Mouse (Mus musculus): Measurements from ENCODE around the gene Ankrd36. TPM values are rescaled to one million over a fixed set of nuclear protein-coding genes. Genes with fewer than 3 reads are reported as not detected.
"Not testable (repeated sequence)": the region's sequence is repeated elsewhere in the genome, so short reads cannot be mapped to it uniquely, and the experiment has no call there.

Gene Ankrd36
- not detected for total RNA-seq (2021)
- long read RNA-seq, experiment 1: 0 reads
- long read RNA-seq, experiment 2: 0 reads

DNA sequence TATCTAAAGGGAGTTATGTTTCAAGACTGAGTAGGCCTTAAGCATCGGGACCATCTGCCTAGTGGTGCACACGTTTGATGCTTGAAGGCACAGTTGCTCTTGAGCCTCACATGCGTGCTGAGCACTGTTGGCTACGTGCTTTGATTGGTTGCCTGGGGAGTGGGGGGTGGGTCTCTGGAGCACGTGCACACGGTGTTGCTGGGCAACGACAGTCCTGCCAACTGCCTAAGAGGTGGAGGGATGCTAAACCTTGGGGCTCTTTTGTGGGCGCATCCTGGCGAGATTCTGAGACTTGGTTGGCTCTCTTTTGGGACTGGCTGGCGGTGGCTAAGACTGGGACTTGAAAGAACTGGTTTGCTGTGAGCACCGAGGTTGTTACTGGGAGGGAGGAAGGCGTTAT is at the start of gene Ankrd36:
TSS of gene Ankrd36 (plus strand) at position 211 of the 400 bp plus-strand sequence.
- no peak for DNase-seq (ENCODE audit: low spot score)

DNA sequence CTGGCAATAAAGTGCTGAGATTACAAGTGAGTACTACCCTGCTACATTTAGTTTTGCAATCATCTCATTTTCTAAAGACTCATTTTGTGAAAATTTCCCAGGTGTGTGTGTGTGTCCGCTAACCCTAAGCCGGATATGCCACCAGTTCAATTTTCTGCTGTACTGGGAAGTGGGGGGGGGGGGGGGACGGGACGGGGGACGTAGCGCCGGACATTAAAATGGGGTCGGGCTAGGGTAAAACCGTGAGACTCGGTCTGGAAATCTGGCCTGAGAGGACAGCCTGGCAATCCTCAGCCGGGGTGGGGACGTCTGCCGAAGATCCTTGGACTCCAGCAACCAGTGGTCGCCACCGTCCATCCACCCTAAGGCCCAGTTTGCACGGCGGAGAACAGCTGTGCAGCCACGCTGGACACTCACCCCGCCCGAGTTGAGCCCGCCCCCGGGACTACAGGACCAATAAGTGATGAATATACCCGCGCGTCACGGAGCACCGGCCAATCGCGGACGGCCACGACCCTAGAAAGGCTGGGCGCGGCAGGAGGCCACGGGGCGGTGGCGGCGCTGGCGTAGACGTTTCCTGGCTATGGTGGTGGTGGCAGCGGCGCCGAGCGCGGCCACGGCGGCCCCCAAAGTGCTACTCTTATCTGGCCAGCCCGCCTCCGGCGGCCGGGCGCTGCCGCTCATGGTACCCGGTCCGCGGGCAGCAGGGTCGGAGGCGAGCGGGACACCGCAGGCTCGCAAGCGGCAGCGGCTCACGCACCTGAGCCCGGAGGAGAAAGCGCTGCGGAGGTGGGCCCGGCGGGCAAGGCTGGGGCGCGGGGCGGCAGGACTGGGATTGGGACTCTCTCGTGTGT is 48.8 kb upstream of the Ankrd36 start, which contains the start of gene Xbp1:
TSS of gene Xbp1 (plus strand) at position 248 of the 854 bp plus-strand sequence.
- peak; percentile 98 for DNase-seq (ENCODE audit: low spot score)

DNA sequence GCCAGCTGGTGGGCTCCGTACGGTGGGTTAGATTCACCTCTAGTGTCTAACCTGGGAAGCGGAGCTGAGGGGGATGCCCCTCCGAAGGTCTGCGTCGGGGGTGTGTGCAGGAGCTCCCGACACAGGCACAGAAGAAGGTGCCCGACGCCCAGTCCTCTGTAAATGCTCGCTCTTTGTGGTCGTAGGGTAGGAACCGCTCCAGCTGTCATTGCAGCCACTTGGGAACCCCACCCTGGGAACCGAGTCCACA is 48.3 kb upstream of the Ankrd36 start:
- DNase-seq (ENCODE audit: low spot score): no peak

DNA sequence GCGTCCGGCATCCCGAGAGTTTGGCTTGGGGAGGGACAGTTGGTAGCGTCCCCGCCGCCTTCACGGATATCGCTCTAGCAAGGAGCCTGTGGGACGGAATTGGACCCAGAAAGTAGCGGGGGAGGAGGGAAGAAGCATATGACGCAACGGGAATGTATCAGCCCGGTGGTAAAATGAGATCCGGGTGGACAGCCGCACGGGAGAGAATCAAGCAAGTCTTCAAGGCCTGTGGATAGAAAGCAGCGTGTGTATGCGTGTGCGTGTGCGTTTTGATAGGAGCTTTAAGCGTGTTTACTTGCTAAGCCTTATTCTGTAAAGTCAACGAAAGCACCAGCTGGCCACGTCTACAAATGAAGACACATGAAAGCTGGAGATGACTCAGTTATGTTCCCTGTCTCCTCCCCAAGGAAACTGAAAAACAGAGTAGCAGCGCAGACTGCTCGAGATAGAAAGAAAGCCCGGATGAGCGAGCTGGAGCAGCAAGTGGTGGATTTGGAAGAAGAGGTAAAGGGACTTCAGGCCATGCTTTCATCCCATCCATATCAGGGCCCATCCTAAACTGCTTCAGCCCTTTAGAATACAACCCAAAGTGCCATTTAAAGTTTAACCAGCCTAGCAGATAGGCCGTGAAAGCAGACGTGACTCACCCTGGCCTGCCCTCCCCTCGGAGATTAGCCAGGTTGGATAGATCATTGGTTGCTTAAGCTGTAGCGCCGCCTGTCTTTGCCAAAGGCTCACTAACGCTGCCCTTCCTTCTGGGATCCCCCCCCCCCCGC is 47.8 kb upstream of the Ankrd36 start:
- peak; percentile 83 for DNase-seq (ENCODE audit: low spot score)

- no peak for DNase-seq (ENCODE audit: low spot score)
Measured at GRCm38 (mm10) chr11:5522798-5523415, 46.6 kb upstream of the Ankrd36 start.

- no peak for DNase-seq (ENCODE audit: low spot score)
Measured at GRCm38 (mm10) chr11:5525418-5525817, 44.1 kb upstream of the Ankrd36 start.

- DNase-seq (ENCODE audit: low spot score): no peak
Measured at GRCm38 (mm10) chr11:5526573-5527439, 42.7 kb upstream of the Ankrd36 start.

DNA sequence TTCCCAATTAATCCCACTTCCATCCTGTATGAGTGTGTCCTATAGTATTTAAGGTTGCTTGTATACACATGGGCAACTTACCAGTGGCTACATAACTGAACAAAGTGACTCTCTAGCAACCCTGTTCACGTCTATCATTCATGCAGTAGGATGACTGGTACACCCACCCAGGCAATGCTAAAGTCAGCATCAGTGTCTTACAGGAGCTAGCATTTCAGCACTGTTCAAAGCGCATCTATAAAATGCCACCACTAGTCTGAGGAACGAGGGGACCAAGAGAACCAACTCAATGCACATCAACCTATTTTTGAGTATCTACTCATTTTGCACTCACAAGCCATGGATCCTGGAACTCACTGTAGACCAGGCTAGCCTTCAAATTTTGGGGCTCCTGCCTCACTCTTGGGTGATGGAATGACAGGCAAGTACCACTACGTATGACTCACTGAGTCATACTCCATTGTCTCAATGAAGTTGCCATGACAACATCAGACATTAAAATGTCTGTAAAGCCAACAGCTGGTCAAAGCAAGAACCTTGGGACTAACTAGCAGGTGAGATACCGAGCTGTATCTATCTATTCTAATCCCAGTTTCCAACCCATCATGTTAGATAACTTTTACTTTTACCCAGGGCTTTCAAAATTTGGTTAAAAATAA is 41.5 kb upstream of the Ankrd36 start:
- no peak for DNase-seq (ENCODE audit: low spot score)

DNA sequence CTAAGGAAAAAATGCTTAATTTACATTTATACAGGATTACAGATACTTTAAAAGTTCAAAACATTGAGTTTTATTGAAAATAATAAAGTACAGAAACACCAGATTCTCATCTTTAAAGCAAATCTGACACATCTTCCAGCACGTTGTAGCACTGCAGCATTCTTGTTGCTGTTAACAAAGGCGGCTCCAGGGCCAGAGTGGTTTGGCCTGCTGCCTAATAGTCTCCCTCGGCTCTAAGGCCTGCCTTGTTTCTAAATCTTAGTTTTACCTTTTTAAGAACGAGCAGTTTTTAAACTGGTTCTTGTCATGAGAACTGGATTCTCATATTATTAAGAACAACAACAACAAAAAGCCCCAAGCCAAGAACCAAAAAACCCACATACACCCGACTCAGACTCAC is 40.6 kb upstream of the Ankrd36 start:
- DNase-seq (ENCODE audit: low spot score): no peak

- no peak for DNase-seq (ENCODE audit: low spot score)
Measured at GRCm38 (mm10) chr11:5530172-5530571, 39.3 kb upstream of the Ankrd36 start.

DNA sequence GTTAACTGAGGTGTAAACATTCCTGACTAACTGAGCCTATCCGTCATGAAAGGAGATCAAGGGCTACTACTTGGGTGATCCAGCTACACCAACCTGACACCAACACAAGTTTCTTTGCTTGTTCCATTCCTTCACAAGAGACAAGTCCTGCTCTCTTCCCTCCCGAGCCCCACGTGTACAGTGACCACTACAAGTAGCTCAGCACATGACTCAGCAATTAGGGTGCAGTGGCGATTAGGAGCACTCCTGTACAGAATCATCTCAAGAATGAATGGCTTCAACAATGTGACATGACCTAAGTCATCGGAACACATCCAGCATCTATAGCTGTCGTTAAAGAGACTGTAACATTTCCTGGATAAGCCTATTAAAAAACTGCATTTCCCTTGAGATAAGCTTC is 38.8 kb upstream of the Ankrd36 start:
- DNase-seq (ENCODE audit: low spot score): no peak

GRCm38 (mm10) chr11:5533108-5533507 is 36.4 kb upstream of the Ankrd36 start:
- DNase-seq (ENCODE audit: low spot score): peak; percentile 31

DNA sequence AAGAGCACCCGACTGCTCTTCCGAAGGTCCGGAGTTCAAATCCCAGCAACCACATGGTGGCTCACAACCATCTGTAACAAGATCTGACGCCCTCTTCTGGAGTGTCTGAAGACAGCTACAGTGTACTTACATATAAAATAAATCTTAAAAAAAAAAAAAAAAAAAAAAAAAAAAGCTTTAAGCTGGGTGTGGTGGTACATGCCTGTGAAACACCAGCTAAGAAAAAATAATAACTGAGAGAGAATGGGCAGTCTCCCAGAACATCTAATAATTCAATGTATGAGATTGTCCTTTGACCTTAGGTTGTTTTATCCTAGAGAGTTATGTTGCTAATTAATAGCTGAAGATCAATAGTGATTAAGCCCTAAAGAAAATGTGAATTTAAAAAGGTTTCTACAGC is 32.0 kb upstream of the Ankrd36 start:
- not testable (repeated sequence) for DNase-seq (ENCODE audit: low spot score)

DNA sequence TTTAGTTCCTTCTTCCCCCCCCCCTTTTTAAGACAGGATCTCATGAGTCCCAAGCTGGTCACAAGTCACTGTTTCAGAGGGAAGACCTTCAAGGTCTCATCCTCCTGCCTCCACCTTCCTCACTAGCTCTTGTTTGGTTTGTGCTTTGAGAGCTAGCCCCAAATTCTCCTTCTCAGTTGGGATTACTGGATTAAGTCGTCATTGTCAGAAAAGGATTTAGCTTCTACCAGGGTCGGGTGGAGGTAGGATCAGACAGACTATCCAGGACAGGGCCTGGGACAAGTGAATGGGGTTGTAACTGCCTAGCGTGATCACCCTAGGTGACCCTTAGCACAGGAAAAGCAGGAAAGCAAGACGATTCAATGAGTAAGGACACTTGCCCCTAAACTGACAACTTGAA is 29.2 kb upstream of the Ankrd36 start:
- no peak for DNase-seq (ENCODE audit: low spot score)

- no peak for DNase-seq (ENCODE audit: low spot score)
Measured at GRCm38 (mm10) chr11:5541230-5541798, 28.2 kb upstream of the Ankrd36 start.

DNA sequence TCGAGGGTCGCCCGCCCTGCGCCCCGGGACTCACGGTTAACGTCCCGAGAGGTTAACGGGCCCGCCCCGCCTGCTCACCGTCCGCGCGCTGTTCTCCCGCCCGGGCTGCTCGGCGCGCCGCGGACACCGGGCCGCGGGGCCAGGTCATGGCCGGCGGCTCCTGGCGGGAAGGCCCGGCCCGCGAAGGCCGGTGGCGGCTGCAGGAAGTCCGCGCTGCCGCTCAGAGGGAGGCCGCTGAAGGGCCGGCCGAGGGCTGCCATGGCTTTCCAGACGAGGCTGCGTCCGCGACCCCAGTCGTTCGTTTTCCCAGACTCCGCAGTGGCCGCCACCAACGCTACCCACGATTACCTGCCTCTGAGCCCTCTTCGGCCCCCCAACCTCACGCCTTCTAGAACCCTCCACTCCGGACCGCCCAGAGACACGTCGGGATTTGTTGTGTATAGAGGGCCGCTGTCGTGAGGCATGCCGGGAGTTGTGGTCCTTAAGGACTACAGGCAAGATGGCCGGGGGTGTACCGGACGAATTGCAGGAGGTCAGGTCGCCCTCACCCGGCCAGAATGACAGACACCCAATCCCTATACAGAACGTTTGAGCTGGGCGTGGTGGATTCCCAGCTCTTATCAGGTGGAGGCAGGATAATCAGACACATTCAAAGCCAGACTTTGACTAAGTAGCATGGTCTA is 27.5 kb upstream of the Ankrd36 start, which contains the start of gene Ccdc117:
TSS of gene Ccdc117 (minus strand) at position 389 of the 683 bp plus-strand sequence.
- DNase-seq (ENCODE audit: low spot score): peak; percentile 94

DNA sequence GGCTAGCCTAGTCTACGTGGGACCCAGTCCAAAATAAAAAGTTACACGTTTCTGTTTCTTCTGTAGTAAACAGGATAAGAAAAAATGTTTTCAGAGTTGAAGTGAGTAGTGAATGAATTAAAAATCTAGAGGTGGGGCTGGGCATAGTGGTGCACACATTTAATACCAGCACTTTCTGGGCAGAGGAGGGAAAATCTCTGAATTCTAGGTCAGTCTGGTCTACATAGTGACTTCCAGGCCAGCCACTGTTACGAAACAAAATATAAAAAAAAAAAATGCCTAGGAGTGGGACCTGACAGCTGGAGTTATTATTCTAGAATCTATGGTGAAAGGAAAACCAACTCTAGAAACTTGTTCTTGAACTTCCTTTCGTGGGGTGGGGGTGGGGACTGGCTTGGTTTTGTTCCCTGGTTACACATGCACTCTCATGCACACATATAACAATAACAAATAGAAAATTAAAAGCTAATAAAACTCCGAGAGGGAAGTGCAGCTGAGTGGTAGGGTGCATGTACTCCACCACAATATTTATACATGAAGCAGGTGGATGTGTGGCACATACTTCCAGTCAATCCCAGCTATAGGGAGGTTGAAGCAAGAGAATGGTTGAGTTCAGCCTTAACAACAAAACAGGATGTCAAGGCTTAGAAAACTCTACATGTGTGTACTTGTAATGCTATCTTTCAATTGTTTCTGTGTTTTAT is 26.9 kb upstream of the Ankrd36 start:
- DNase-seq (ENCODE audit: low spot score): no peak

DNA sequence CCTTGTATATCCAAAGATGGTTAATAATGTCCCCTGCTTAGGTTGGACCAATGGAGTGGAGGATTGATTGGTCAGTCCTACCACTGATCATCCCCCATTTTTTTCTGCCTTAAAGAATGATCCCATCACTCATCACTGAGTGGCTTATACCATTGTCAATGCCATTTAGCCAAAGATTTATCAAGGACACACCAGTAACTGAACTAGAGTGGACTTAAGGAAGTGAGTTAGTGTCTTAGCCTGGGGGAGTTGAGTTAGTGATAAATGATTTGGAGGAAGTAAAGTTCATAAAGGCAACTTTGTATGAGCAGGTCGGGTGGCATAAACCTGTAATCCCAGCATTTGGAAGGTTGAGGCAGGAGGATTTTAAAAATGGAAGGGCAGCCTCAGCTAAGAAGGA is 26.2 kb upstream of the Ankrd36 start:
- no peak for DNase-seq (ENCODE audit: low spot score)

DNA sequence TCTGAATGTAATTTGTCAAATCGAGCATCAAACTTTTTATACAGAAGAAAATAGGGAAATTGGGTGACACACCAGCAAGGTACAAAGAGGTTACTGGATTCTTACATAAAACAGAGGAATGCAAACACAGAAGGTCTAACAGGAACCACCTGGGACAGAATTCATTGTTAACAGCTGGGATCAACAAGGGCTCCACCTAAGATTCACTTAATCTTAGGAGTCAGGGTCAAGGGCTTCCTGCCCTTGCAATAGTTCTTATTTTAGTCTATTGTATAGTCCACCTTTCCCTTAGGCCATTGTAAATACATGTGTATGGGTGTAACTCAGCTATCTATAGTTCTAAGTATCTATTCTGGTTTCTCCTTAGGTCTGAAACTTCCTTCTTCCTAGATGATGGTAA is 24.8 kb upstream of the Ankrd36 start:
- not testable (repeated sequence) for DNase-seq (ENCODE audit: low spot score)

Measured in gastrocnemius, adult 18-20 months (tissue).